Mouse (Mus musculus): ENCODE data around the gene Aoc2. TPM values are rescaled to one million over a fixed set of nuclear protein-coding genes. Genes with fewer than 3 reads are reported as not detected.

Gene Aoc2
- polyA plus RNA-seq, 1 experiment: 1.1 TPM

DNA sequence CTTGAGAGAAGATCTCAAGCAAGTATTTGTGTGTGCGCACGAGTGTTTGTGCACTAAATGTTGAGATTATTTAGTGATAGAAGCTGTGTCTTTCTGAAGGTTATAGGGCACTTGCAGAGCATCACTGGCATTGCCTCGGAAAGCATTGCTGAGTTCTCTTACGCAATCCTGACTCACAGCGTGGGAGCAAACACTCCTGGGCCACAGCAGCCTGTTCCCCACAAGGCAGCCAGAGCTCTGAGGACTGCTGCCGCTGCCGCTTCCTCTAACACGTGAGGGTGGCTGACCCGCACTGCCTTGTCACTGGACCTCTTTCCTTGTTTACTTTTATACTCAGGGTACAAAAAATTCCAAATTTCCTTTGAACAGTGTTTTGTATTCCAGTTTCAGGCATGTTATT, 37.6 kb upstream of the Aoc2 start:
- H3K27ac ChIP-seq (ENCODE audit: insufficient read depth, low read depth, low read length): no peak overlapping the region
- TF ChIP-seq POLR2A (IDR thresholded peaks at IDR 0.05; ENCODE audit: borderline replicate concordance, low read depth, low read length) (no peak), CTCF (IDR thresholded peaks at IDR 0.05; ENCODE audit: low read depth, low read length) (no peak)
- H3K4me1 ChIP-seq (ENCODE audit: control insufficient read depth, insufficient read depth, low read length): peaks cover 8% of the 10 kb centered on the region
- H3K4me3 ChIP-seq (ENCODE audit: insufficient read depth, low read length): no peak overlapping the region

- peaks cover 8% of the 10 kb centered on the region for H3K4me1 ChIP-seq (ENCODE audit: control insufficient read depth, insufficient read depth, low read length)
- no peak overlapping the region for H3K4me3 ChIP-seq (ENCODE audit: insufficient read depth, low read length)
- no peak for TF ChIP-seq POLR2A (IDR thresholded peaks at IDR 0.05; ENCODE audit: borderline replicate concordance, low read depth, low read length)
- TF ChIP-seq CTCF (IDR thresholded peaks at IDR 0.05; ENCODE audit: low read depth, low read length): no peak
- no peak overlapping the region for H3K27ac ChIP-seq (ENCODE audit: insufficient read depth, low read depth, low read length)
Observed at GRCm38 (mm10) chr11:101291231-101291630, 33.6 kb upstream of the Aoc2 start.

DNA sequence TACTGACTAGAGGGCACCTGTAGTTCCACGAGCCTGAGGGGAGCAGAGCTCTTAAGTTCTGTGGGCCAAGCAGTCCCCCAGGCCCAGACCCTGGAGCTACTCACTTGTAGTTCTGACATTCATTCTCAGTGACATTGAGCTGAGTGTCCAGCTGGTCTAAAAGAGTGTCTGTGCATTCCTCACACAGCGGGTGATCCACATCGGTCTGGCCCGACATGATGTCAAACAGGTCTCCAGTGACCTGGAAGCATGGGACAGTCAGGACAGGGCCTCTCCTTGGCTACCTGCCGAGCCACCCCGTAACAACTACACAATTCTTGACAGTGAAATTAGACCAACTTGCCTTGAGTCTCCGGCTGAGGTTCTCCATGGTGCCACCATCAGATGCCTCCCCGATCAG, 29.7 kb upstream of the Aoc2 start:
- TF ChIP-seq POLR2A (IDR thresholded peaks at IDR 0.05; ENCODE audit: borderline replicate concordance, low read depth, low read length) (no peak), CTCF (IDR thresholded peaks at IDR 0.05; ENCODE audit: low read depth, low read length) (no peak)
- Histone ChIP-seq H3K4me1 (ENCODE audit: control insufficient read depth, insufficient read depth, low read length) (no peaks in the 10 kb centered on the region; the same call in 1 of the 2 replicates), H3K27ac (ENCODE audit: insufficient read depth, low read depth, low read length) (no peak overlapping the region), H3K4me3 (ENCODE audit: insufficient read depth, low read length) (no peak overlapping the region)

DNA sequence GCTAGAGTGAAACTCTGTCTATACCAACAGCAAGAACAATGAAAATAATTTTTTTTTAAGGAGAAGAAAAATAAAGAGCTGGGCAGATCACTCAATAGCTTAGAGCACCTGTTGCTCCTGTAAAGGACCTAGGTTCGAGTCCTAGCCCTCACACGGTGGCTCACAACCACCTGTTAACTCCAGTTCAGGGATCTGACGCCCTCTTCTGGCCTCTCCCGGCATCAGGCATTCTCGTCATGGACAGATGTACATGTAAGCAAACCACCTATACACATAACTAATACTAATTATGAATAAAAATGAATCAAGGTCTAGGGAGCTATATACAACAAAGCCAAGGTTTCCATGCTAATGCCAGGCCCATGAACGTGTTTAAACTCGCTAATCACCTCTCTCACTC, 24.0 kb upstream of the Aoc2 start:
- peak overlapping the region; percentile 97 for H3K4me3 ChIP-seq (ENCODE audit: insufficient read depth, low read length)
- H3K4me1 ChIP-seq (ENCODE audit: control insufficient read depth, insufficient read depth, low read length): peaks cover 7% of the 10 kb centered on the region
- no peak overlapping the region for H3K27ac ChIP-seq (ENCODE audit: insufficient read depth, low read depth, low read length)
- TF ChIP-seq POLR2A (IDR thresholded peaks at IDR 0.05; ENCODE audit: borderline replicate concordance, low read depth, low read length) (no peak), CTCF (IDR thresholded peaks at IDR 0.05; ENCODE audit: low read depth, low read length) (no peak)

DNA sequence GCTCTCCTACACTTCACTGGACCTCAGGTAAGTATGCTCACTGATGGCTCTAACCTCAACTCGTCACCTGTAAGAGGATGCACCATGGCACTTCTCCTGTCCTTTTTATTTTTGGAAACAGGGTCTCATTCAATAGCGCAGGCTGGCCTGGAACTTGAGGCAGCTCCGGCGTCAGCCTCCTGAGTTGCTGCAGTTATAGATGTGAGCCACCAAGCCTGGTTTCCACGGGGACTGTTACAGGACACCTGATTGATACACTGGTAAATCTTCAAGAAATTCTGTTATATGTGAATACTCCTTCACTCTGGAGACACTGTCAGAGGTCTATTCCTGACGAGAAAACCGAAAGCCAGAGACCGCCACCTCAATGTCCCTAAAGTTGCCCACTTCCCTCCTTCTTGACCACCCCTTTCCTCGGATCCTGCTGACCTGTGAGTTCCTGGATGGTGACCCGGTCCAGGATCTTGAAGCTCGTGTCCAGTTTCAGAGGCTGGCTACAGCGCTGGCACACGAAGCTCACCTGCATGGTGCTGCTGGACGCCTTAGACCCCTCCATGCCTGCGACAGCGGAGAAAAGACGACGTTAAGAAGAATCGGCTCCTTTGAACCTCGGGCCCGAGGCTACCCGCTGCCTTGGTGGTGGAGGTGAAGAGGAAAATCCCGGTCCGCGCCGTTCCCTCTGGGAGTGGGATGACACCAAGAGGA, 23.4 kb upstream of the Aoc2 start:
- TF ChIP-seq POLR2A (IDR thresholded peaks at IDR 0.05; ENCODE audit: borderline replicate concordance, low read depth, low read length): no peak
- TF ChIP-seq CTCF (IDR thresholded peaks at IDR 0.05; ENCODE audit: low read depth, low read length): no peak
- no peak overlapping the region for H3K27ac ChIP-seq (ENCODE audit: insufficient read depth, low read depth, low read length)
- H3K4me1 ChIP-seq (ENCODE audit: control insufficient read depth, insufficient read depth, low read length): peaks cover 7% of the 10 kb centered on the region
- peak overlapping the region; percentile 97 for H3K4me3 ChIP-seq (ENCODE audit: insufficient read depth, low read length)

- H3K4me1 ChIP-seq (ENCODE audit: control insufficient read depth, insufficient read depth, low read length): peaks cover 7% of the 10 kb centered on the region
- H3K4me3 ChIP-seq (ENCODE audit: insufficient read depth, low read length): peak within 1 kb of the TSS; percentile 97
- H3K27ac ChIP-seq (ENCODE audit: insufficient read depth, low read depth, low read length): no peak within 1 kb of the TSS
- TF ChIP-seq POLR2A (IDR thresholded peaks at IDR 0.05; ENCODE audit: borderline replicate concordance, low read depth, low read length): no peak
- TF ChIP-seq CTCF (IDR thresholded peaks at IDR 0.05; ENCODE audit: low read depth, low read length): peak; percentile 93
Observed at GRCm38 (mm10) chr11:101302004-101302798, 22.7 kb upstream of the Aoc2 start, which contains the start of gene Becn1. Gene Becn1 (minus strand): TSS chr11:101302286.

DNA sequence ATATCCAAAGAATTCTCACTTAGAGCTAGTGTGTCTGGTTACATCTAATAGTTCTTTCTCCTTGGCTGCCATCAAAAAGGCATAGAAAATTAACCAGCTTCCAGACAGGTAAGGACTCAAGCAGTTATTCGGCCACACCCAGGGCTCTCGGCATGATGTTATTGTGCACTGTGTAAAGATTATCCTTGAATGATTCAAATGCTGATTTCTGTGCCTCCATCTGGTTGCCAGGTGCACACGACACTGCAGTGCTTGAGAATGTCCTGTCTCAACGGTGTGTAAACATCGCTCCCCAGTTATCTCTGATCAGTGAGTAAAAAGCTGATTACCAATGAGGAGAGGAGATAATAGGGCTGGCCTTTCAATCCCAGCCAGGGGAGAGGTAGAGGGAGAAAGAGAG, 17.1 kb upstream of the Aoc2 start:
- H3K4me1 ChIP-seq (ENCODE audit: control insufficient read depth, insufficient read depth, low read length): peaks cover 6% of the 10 kb centered on the region
- TF ChIP-seq POLR2A (IDR thresholded peaks at IDR 0.05; ENCODE audit: borderline replicate concordance, low read depth, low read length) (no peak), CTCF (IDR thresholded peaks at IDR 0.05; ENCODE audit: low read depth, low read length) (no peak)
- no peak overlapping the region for H3K27ac ChIP-seq (ENCODE audit: insufficient read depth, low read depth, low read length)
- H3K4me3 ChIP-seq (ENCODE audit: insufficient read depth, low read length): no peak overlapping the region

DNA sequence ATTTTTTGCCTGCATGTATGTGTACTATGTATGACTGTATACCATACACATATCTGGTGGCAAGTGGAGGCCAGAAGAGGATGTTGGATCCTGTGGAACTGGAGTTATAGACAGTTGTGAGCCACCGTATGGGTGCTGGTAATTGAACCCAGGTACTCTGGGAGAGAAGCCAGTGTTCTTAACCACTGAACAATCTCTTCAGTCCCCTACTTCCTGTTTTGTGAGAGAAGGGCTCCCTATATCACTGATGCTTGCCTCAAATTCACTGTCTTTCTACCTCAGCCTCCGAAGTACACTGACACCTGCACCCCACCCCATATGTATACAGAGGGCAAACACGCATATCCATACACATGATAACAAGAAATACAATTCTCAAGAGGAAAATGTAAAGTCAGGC, 13.8 kb upstream of the Aoc2 start:
- Histone ChIP-seq H3K27ac (ENCODE audit: insufficient read depth, low read depth, low read length) (no peak overlapping the region), H3K4me1 (ENCODE audit: control insufficient read depth, insufficient read depth, low read length) (peaks cover 9% of the 10 kb centered on the region), H3K4me3 (ENCODE audit: insufficient read depth, low read length) (no peak overlapping the region)
- TF ChIP-seq CTCF (IDR thresholded peaks at IDR 0.05; ENCODE audit: low read depth, low read length) (no peak), POLR2A (IDR thresholded peaks at IDR 0.05; ENCODE audit: borderline replicate concordance, low read depth, low read length) (no peak)

- H3K27ac ChIP-seq (ENCODE audit: insufficient read depth, low read depth, low read length): no peak overlapping the region
- H3K4me3 ChIP-seq (ENCODE audit: insufficient read depth, low read length): no peak overlapping the region
- TF ChIP-seq CTCF (IDR thresholded peaks at IDR 0.05; ENCODE audit: low read depth, low read length) (no peak), POLR2A (IDR thresholded peaks at IDR 0.05; ENCODE audit: borderline replicate concordance, low read depth, low read length) (no peak)
- H3K4me1 ChIP-seq (ENCODE audit: control insufficient read depth, insufficient read depth, low read length): peaks cover 9% of the 10 kb centered on the region
Observed at GRCm38 (mm10) chr11:101312150-101312549, 12.7 kb upstream of the Aoc2 start.

- no peak for TF ChIP-seq CTCF (IDR thresholded peaks at IDR 0.05; ENCODE audit: low read depth, low read length)
- no peak for TF ChIP-seq POLR2A (IDR thresholded peaks at IDR 0.05; ENCODE audit: borderline replicate concordance, low read depth, low read length)
- H3K27ac ChIP-seq (ENCODE audit: insufficient read depth, low read depth, low read length): no peak overlapping the region
- peaks cover 9% of the 10 kb centered on the region for H3K4me1 ChIP-seq (ENCODE audit: control insufficient read depth, insufficient read depth, low read length)
- H3K4me3 ChIP-seq (ENCODE audit: insufficient read depth, low read length): no peak overlapping the region
Observed at GRCm38 (mm10) chr11:101314567-101314966, 10.3 kb upstream of the Aoc2 start.
